Mouse (Mus musculus) spleen, adult 2 months (tissue): ENCODE results near the gene Pacrg. TPM values are rescaled to one million over a fixed set of nuclear protein-coding genes. Genes with fewer than 3 reads are reported as not detected.

Experiments
- DNase-seq, 2 experiments: peaks; one replicate each; pipeline versions ENCODE4 v3.0.0 to v3.0.0-alpha.2; 2012 to 2021; ENCODE audit warnings: low spot score in 2 of 2, low read depth in 1 of 2
- H3K27ac ChIP-seq: fragments of 200-500 bp; 2 replicates; pipeline ENCODE4 v1.5.1; 2012; ENCODE audit warnings: low read length, inconsistent platforms; ENCODE audit not compliant: insufficient read depth
- H3K27me3 ChIP-seq: fragments of 200-500 bp; 2 replicates; pipeline ENCODE4 v1.6.1; 2012; ENCODE audit warnings: mild to moderate bottlenecking, moderate library complexity, low read length, inconsistent platforms; ENCODE audit not compliant: control insufficient read depth, insufficient read depth
- H3K36me3 ChIP-seq: fragments of 200-500 bp; 2 replicates; pipeline ENCODE4 v1.6.1; 2012; ENCODE audit warnings: mild to moderate bottlenecking, low read length, inconsistent platforms; ENCODE audit not compliant: control insufficient read depth, insufficient read depth
- H3K4me1 ChIP-seq: fragments of 200-500 bp; 2 replicates; pipeline ENCODE4 v1.6.1; 2011; ENCODE audit warnings: inconsistent platforms; ENCODE audit not compliant: control insufficient read depth, insufficient read depth, insufficient read length
- H3K4me3 ChIP-seq: fragments of 200-500 bp; 2 replicates; pipeline ENCODE4 v1.5.1; 2011; ENCODE audit warnings: mild to moderate bottlenecking, inconsistent platforms; ENCODE audit not compliant: insufficient read depth, insufficient read length; ENCODE audit errors: extremely low read depth
- CTCF ChIP-seq: fragments of 200-500 bp; IDR thresholded peaks from 2 replicates; pipeline ENCODE4 v1.5.1; 2011; ENCODE audit warnings: mild to moderate bottlenecking, inconsistent platforms; ENCODE audit not compliant: insufficient read depth, insufficient read length, insufficient replicate concordance; ENCODE audit errors: extremely low read depth
- POLR2A ChIP-seq: fragments of 200-500 bp; IDR thresholded peaks from 2 replicates; pipeline ENCODE4 v1.6.1; 2011; ENCODE audit warnings: low read depth, low read length, inconsistent platforms
- WGBS: fragments of 180-500 bp; shearing (Covaris S2); methylation state at CpG from one replicate; pipeline ENCODE4 v1.1.7; 2018; 5-methylcytosine and 5-hydroxymethylcytosine counted together
- polyA plus RNA-seq: library from polyadenylated mRNA; depleted of rRNA; stranded (reverse); fragments of >200 nt; gene quantifications from 2 replicates; pipeline ENCODE4 v1.2.3, GENCODE M21; 2012

The Pacrg gene
- polyA plus RNA-seq, 1 experiment = not detected

- Histone ChIP-seq H3K27me3 (no peaks in the 10 kb centered on the region), H3K4me3 (no peak overlapping the region), H3K36me3 (no peaks in the 10 kb centered on the region), H3K4me1 (no peaks in the 10 kb centered on the region), H3K27ac (no peak overlapping the region)
- no peak for DNase-seq
- TF ChIP-seq POLR2A = no peak
- no peak for TF ChIP-seq CTCF
- 90% methylated on average over 6 of the region's 6 CpGs for WGBS
Measured at GRCm38 (mm10) chr17:10431849-10432524, 408.1 kb downstream of the Pacrg start.

- DNase-seq = no peak
- Histone ChIP-seq H3K4me3 (no peak overlapping the region), H3K36me3 (no peaks in the 10 kb centered on the region), H3K27ac (no peak overlapping the region), H3K27me3 (no peaks in the 10 kb centered on the region), H3K4me1 (peaks cover 1% of the 10 kb centered on the region; the same call in 1 of the 2 replicates)
- no peak for TF ChIP-seq POLR2A
- TF ChIP-seq CTCF = no peak
- 47% methylated on average over 4 of the region's 4 CpGs for WGBS
Measured at GRCm38 (mm10) chr17:10430831-10431230, 409.3 kb downstream of the Pacrg start.

GRCm38 (mm10) chr17:10429406-10429805 is 410.7 kb downstream of the Pacrg start:
- H3K4me1 ChIP-seq = peaks cover 3% of the 10 kb centered on the region; the same call in 1 of the 2 replicates
- DNase-seq = no peak
- H3K27me3 ChIP-seq = no peaks in the 10 kb centered on the region
- no peaks in the 10 kb centered on the region for H3K36me3 ChIP-seq
- no peak overlapping the region for H3K27ac ChIP-seq
- WGBS = 92% methylated on average over 11 of the region's 11 CpGs
- no peak overlapping the region for H3K4me3 ChIP-seq
- TF ChIP-seq CTCF = no peak
- no peak for TF ChIP-seq POLR2A

GRCm38 (mm10) chr17:10425311-10425710 is 414.8 kb downstream of the Pacrg start:
- Histone ChIP-seq H3K36me3 (no peaks in the 10 kb centered on the region), H3K4me1 (peaks cover 3% of the 10 kb centered on the region; the same call in 1 of the 2 replicates), H3K27ac (no peak overlapping the region), H3K27me3 (no peaks in the 10 kb centered on the region), H3K4me3 (no peak overlapping the region)
- 6% methylated on average over 5 of the region's 5 CpGs for WGBS
- TF ChIP-seq POLR2A = no peak
- no peak for TF ChIP-seq CTCF
- no peak for DNase-seq

GRCm38 (mm10) chr17:10417558-10418253 is 422.4 kb downstream of the Pacrg start:
- 90% methylated on average over 7 of the region's 7 CpGs for WGBS

GRCm38 (mm10) chr17:10416995-10417394 is 423.1 kb downstream of the Pacrg start:
- H3K27me3 ChIP-seq = no peaks in the 10 kb centered on the region
- no peak overlapping the region for H3K27ac ChIP-seq
- no peak overlapping the region for H3K4me3 ChIP-seq
- H3K4me1 ChIP-seq = no peaks in the 10 kb centered on the region
- WGBS = 81% methylated on average over 4 of the region's 4 CpGs
- H3K36me3 ChIP-seq = no peaks in the 10 kb centered on the region
- no peak for DNase-seq
- no peak for TF ChIP-seq POLR2A
- TF ChIP-seq CTCF = no peak

More at GRCm38 (mm10) chr17:10417558-10418253, 422.4 kb downstream of the Pacrg start:
- Histone ChIP-seq H3K4me3 (no peak overlapping the region), H3K36me3 (no peaks in the 10 kb centered on the region), H3K27me3 (no peaks in the 10 kb centered on the region), H3K27ac (no peak overlapping the region), H3K4me1 (no peaks in the 10 kb centered on the region)
- TF ChIP-seq POLR2A (no peak), CTCF (no peak)
- no peak for DNase-seq

- H3K4me3 ChIP-seq = no peak overlapping the region
- DNase-seq = no peak
- WGBS = 87% methylated on average over 4 of the region's 4 CpGs
- no peak overlapping the region for H3K27ac ChIP-seq
- no peaks in the 10 kb centered on the region for H3K27me3 ChIP-seq
- TF ChIP-seq CTCF = no peak
- TF ChIP-seq POLR2A = no peak
- no peaks in the 10 kb centered on the region for H3K4me1 ChIP-seq
- no peaks in the 10 kb centered on the region for H3K36me3 ChIP-seq
Measured at GRCm38 (mm10) chr17:10416101-10416500, 424.0 kb downstream of the Pacrg start.
